Mouse (Mus musculus): ENCODE results near the gene Arhgef17. TPM values are rescaled to one million over a fixed set of nuclear protein-coding genes. Genes with fewer than 3 reads are reported as not detected.

The Arhgef17 gene
- polyA plus RNA-seq, 1 experiment from 2014 or later: 7.3 TPM

GRCm38 (mm10) chr7:100924200-100924599 lies 7.7 kb downstream of the Arhgef17 start:
- Histone ChIP-seq H3K4me2 (replicated peaks) (no peak overlapping the region), H3K9me3 (no peaks in the 10 kb centered on the region), H3K27ac (replicated peaks) (no peak overlapping the region), H3K36me3 (no peaks in the 10 kb centered on the region), H3K4me1 (peaks cover 76% of the 10 kb centered on the region), H3K9ac (replicated peaks) (no peak overlapping the region), H3K4me3 (no peak overlapping the region), H3K27me3 (no peaks in the 10 kb centered on the region)
- 92% methylated on average over 5 of the region's 5 CpGs for whole genome bisulfite sequencing
- no peak for ATAC-seq (replicated peaks)

- Histone ChIP-seq H3K4me3 (no peak overlapping the region), H3K4me2 (replicated peaks) (no peak overlapping the region), H3K9me3 (no peaks in the 10 kb centered on the region), H3K9ac (replicated peaks) (no peak overlapping the region), H3K27ac (replicated peaks) (peak overlapping the region; percentile 27; the same call in 1 of the 2 replicates), H3K27me3 (no peaks in the 10 kb centered on the region), H3K36me3 (no peaks in the 10 kb centered on the region), H3K4me1 (peaks cover 68% of the 10 kb centered on the region)
- WGBS: 58% methylated on average over 4 of the region's 4 CpGs
- no peak for ATAC-seq (replicated peaks)
These were observed 9.0 kb downstream of the Arhgef17 start for GRCm38 (mm10) chr7:100922907-100923306.

GRCm38 (mm10) chr7:100921289-100921688 lies 10.6 kb downstream of the Arhgef17 start:
- Histone ChIP-seq H3K4me1 (peaks cover 55% of the 10 kb centered on the region), H3K36me3 (no peaks in the 10 kb centered on the region), H3K4me3 (no peak overlapping the region), H3K4me2 (replicated peaks) (no peak overlapping the region), H3K27me3 (no peaks in the 10 kb centered on the region), H3K9me3 (no peaks in the 10 kb centered on the region), H3K27ac (replicated peaks) (no peak overlapping the region), H3K9ac (replicated peaks) (no peak overlapping the region)
- ATAC-seq (replicated peaks): no peak
- 93% methylated on average over 5 of the region's 5 CpGs for WGBS

GRCm38 (mm10) chr7:100919809-100920107 lies 12.1 kb downstream of the Arhgef17 start:
- Histone ChIP-seq H3K9ac (replicated peaks) (no peak overlapping the region), H3K27me3 (no peaks in the 10 kb centered on the region), H3K9me3 (no peaks in the 10 kb centered on the region), H3K4me1 (peaks cover 42% of the 10 kb centered on the region), H3K36me3 (no peaks in the 10 kb centered on the region), H3K27ac (replicated peaks) (no peak overlapping the region), H3K4me3 (no peak overlapping the region), H3K4me2 (replicated peaks) (no peak overlapping the region)
- no peak for ATAC-seq (replicated peaks)
- 5% methylated on average over 2 of the region's 2 CpGs for WGBS

- no peak overlapping the region for H3K9ac ChIP-seq (replicated peaks)
- H3K4me3 ChIP-seq: no peak overlapping the region
- WGBS: 57% methylated on average over 7 of the region's 7 CpGs
- no peak overlapping the region for H3K27ac ChIP-seq (replicated peaks)
- H3K27me3 ChIP-seq: no peaks in the 10 kb centered on the region
- H3K9me3 ChIP-seq: no peaks in the 10 kb centered on the region
- H3K4me1 ChIP-seq: peaks cover 37% of the 10 kb centered on the region
- no peak overlapping the region for H3K4me2 ChIP-seq (replicated peaks)
- no peaks in the 10 kb centered on the region for H3K36me3 ChIP-seq
- no peak for ATAC-seq (replicated peaks)
These were observed 12.7 kb downstream of the Arhgef17 start for GRCm38 (mm10) chr7:100919006-100919808.

GRCm38 (mm10) chr7:100918176-100918575 lies 13.7 kb downstream of the Arhgef17 start:
- Histone ChIP-seq H3K4me1 (peaks cover 29% of the 10 kb centered on the region), H3K27me3 (no peaks in the 10 kb centered on the region), H3K9ac (replicated peaks) (no peak overlapping the region), H3K4me3 (no peak overlapping the region), H3K4me2 (replicated peaks) (no peak overlapping the region), H3K36me3 (no peaks in the 10 kb centered on the region), H3K9me3 (no peaks in the 10 kb centered on the region), H3K27ac (replicated peaks) (no peak overlapping the region)
- WGBS: 73% methylated on average over 9 of the region's 9 CpGs
- no peak for ATAC-seq (replicated peaks)

GRCm38 (mm10) chr7:100917751-100918150 lies 14.2 kb downstream of the Arhgef17 start:
- Histone ChIP-seq H3K4me3 (no peak overlapping the region), H3K27me3 (no peaks in the 10 kb centered on the region), H3K4me2 (replicated peaks) (no peak overlapping the region), H3K9ac (replicated peaks) (no peak overlapping the region), H3K4me1 (peaks cover 25% of the 10 kb centered on the region), H3K27ac (replicated peaks) (no peak overlapping the region), H3K9me3 (no peaks in the 10 kb centered on the region), H3K36me3 (no peaks in the 10 kb centered on the region)
- ATAC-seq (replicated peaks): no peak; the same call in 1 of the 2 replicates
- 75% methylated on average over 6 of the region's 6 CpGs for WGBS

GRCm38 (mm10) chr7:100916526-100916925 lies 15.4 kb downstream of the Arhgef17 start:
- no peak overlapping the region for H3K27ac ChIP-seq (replicated peaks)
- no peak overlapping the region for H3K4me2 ChIP-seq (replicated peaks)
- H3K4me1 ChIP-seq: peaks cover 22% of the 10 kb centered on the region
- no peaks in the 10 kb centered on the region for H3K9me3 ChIP-seq
- no peaks in the 10 kb centered on the region for H3K27me3 ChIP-seq
- no peak overlapping the region for H3K9ac ChIP-seq (replicated peaks)
- 92% methylated on average over 6 of the region's 6 CpGs for WGBS
- H3K4me3 ChIP-seq: no peak overlapping the region
- no peaks in the 10 kb centered on the region for H3K36me3 ChIP-seq
- ATAC-seq (replicated peaks): no peak

DNA sequence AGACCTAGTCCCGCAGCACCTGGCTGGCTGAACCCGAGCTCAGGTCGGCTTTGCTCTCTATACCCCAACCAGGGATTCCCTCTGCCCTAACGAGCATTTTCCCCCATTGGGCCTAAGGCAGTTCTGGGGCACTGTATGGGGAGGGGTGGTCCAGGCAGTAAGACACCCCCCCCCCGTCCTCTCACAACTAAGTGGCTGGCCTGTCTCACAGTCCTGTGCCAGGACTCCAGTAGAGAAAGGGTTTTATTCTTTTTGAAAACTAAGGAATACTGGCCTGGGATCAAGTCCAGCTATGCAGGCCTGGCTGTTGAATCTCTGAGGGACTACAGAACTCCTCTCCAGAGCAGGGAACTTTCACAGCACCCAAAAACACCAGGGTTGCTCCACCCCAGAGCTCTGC lies 16.7 kb downstream of the Arhgef17 start:
- Histone ChIP-seq H3K4me3 (no peak overlapping the region), H3K36me3 (no peaks in the 10 kb centered on the region), H3K4me2 (replicated peaks) (no peak overlapping the region), H3K27ac (replicated peaks) (no peak overlapping the region), H3K4me1 (peaks cover 26% of the 10 kb centered on the region), H3K27me3 (no peaks in the 10 kb centered on the region), H3K9me3 (no peaks in the 10 kb centered on the region), H3K9ac (replicated peaks) (no peak overlapping the region)
- peak; percentile 36; the same call in 1 of the 2 replicates for ATAC-seq (replicated peaks)
- 46% methylated on average over 5 of the region's 5 CpGs for WGBS

DNA sequence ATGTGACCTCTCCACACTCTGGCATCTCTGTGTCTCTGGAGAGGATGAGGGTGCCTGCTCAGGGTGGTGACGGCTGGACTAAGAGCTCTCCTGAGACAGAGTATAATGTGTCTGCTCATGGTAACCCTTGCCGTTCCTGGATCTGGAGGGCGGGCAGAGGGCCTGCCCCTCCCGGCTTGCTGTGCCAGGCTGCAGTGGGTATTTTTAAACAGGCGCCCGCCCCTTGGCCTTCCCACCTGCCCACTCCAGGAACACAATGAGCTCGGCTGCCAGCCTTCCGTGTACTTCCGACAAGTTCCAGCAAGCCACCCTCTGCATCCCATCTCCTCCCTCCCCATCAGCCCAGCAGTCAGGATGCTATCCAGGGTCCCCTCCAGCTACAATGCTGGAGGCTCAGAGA lies 20.1 kb downstream of the Arhgef17 start:
- no peaks in the 10 kb centered on the region for H3K9me3 ChIP-seq
- no peaks in the 10 kb centered on the region for H3K27me3 ChIP-seq
- ATAC-seq (replicated peaks): no peak
- peaks cover 19% of the 10 kb centered on the region for H3K4me1 ChIP-seq
- H3K9ac ChIP-seq (replicated peaks): no peak overlapping the region
- H3K36me3 ChIP-seq: no peaks in the 10 kb centered on the region
- no peak overlapping the region; the same call in 1 of the 2 replicates for H3K27ac ChIP-seq (replicated peaks)
- no peak overlapping the region for H3K4me3 ChIP-seq
- H3K4me2 ChIP-seq (replicated peaks): no peak overlapping the region
- WGBS: 33% methylated on average over 9 of the region's 9 CpGs

DNA sequence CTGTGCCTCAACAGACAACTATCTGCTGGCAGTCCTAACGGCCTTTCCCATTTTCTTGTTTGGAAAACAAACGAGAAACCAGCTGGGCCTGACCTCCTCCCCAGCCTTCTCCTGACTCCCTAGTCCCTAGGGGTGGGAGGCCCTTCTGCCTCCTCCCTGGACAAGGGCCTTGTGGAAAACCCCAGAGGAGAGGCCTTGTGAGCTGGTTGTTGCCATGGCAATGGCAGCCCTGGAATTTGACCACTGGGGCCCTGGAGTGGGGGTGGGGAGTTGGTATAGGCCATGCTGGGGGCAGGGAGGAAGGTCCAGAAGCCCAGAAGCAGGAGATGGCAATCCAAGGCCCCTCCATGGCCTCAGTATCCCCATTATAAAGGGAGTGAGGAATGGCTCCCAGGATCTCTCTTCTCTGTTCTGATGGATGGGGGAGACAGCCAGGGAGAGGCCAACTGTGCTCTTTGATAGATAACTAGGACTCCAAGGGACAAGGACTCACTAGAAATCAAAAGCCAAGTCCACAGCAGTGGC lies 20.6 kb downstream of the Arhgef17 start:
- H3K4me2 ChIP-seq (replicated peaks): no peak overlapping the region
- no peaks in the 10 kb centered on the region for H3K36me3 ChIP-seq
- H3K9me3 ChIP-seq: no peaks in the 10 kb centered on the region
- H3K9ac ChIP-seq (replicated peaks): no peak overlapping the region
- no peak overlapping the region; the same call in 1 of the 2 replicates for H3K27ac ChIP-seq (replicated peaks)
- ATAC-seq (replicated peaks): no peak
- peaks cover 19% of the 10 kb centered on the region for H3K4me1 ChIP-seq
- 9% methylated on average over 2 of the region's 2 CpGs for WGBS
- H3K4me3 ChIP-seq: no peak overlapping the region
- H3K27me3 ChIP-seq: no peaks in the 10 kb centered on the region

GRCm38 (mm10) chr7:100908567-100908966 lies 23.3 kb downstream of the Arhgef17 start:
- Histone ChIP-seq H3K36me3 (no peaks in the 10 kb centered on the region), H3K4me1 (peaks cover 16% of the 10 kb centered on the region), H3K27ac (replicated peaks) (no peak overlapping the region), H3K9me3 (no peaks in the 10 kb centered on the region), H3K27me3 (no peaks in the 10 kb centered on the region), H3K4me2 (replicated peaks) (no peak overlapping the region), H3K9ac (replicated peaks) (no peak overlapping the region), H3K4me3 (no peak overlapping the region)
- 45% methylated on average over 8 of the region's 8 CpGs for WGBS
- ATAC-seq (replicated peaks): no peak

DNA sequence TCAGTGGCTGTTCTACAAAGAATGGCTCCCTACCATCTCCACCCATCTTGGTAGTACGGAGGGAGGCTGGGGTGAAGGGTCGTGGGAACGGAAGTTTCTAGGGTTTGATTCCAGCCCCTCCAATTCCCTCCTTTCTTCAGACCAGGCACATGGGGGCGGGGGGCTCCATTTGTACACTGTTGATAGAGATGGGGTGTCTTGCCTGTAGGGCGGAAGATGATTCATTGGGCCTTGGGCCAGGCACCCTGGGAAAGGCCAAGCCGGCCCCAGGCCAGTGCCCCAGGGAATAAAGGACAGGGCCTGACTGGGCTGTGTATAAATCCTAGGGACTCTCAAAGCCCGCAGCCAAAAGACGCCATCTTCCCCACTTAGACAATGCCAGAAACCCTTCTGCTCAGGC lies 23.8 kb downstream of the Arhgef17 start:
- no peaks in the 10 kb centered on the region for H3K36me3 ChIP-seq
- no peak overlapping the region for H3K4me2 ChIP-seq (replicated peaks)
- H3K9me3 ChIP-seq: no peaks in the 10 kb centered on the region
- ATAC-seq (replicated peaks): no peak
- H3K9ac ChIP-seq (replicated peaks): no peak overlapping the region
- no peak overlapping the region for H3K4me3 ChIP-seq
- no peaks in the 10 kb centered on the region for H3K27me3 ChIP-seq
- H3K4me1 ChIP-seq: peaks cover 16% of the 10 kb centered on the region
- H3K27ac ChIP-seq (replicated peaks): no peak overlapping the region
- WGBS: 82% methylated on average over 8 of the region's 8 CpGs

Measured in forebrain, embryonic 15.5 days (tissue).